Mouse (Mus musculus): ENCODE data around the gene E430018J23Rik.

- TF ChIP-seq CTCF (IDR thresholded peaks at IDR 0.05; ENCODE audit: borderline replicate concordance, control insufficient read depth, extremely low read depth, insufficient read depth, low read length, poor library complexity) (no peak), POLR2A (IDR thresholded peaks at IDR 0.05; ENCODE audit: control insufficient read depth, extremely low read depth, insufficient read depth, low read length, poor library complexity) (no peak)
Observed at GRCm38 (mm10) chr7:127342332-127342731, 51.1 kb downstream of the E430018J23Rik start.
